Mouse (Mus musculus) C2C12 (cell line): Measurements from ENCODE around the gene Spi1.

ENCODE experiments used
- CTCF ChIP-seq: IDR thresholded peaks from one replicate; pipeline ENCODE4 v1.5.1; 2011; ENCODE audit not compliant: control insufficient read depth, insufficient read depth, insufficient read length
- MAX ChIP-seq: IDR thresholded peaks from one replicate; pipeline ENCODE4 v1.6.1; 2011; ENCODE audit warnings: mild to moderate bottlenecking, control low read depth
- MYOD1 ChIP-seq: IDR thresholded peaks from one replicate; pipeline ENCODE4 v1.6.1; 2011; ENCODE audit warnings: low read depth; ENCODE audit not compliant: control insufficient read depth, insufficient read length
- MYOG ChIP-seq: IDR thresholded peaks from one replicate; pipeline ENCODE4 v1.6.1; 2011; ENCODE audit not compliant: control insufficient read depth, insufficient read length; ENCODE audit errors: extremely low read depth
- USF1 ChIP-seq: IDR thresholded peaks from one replicate; pipeline ENCODE4 v1.6.1; 2011; ENCODE audit warnings: low read depth, mild to moderate bottlenecking, control low read depth, moderate library complexity

DNA sequence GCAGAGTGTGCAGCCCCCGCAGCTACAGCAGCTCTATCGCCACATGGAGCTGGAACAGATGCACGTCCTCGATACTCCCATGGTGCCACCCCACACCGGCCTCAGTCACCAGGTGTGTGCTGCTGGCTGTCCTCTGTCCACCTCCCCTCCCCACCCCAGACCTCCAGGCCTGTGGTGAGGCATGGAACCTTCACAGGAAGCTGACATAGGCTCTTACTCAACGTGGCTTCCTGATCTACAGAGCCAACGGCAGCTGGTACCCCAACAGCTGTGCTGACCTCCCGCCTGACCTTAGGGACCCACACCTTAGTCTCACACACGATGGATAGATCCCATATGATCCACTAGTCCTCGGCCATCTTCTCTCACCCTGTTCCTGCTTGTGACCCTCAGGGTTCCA, 31.1 kb downstream of the Spi1 start:
- TF ChIP-seq CTCF: no peak
- no peak for TF ChIP-seq MAX
- no peak for TF ChIP-seq USF1
- TF ChIP-seq MYOG: no peak
- TF ChIP-seq MYOD1: no peak
